Mouse (Mus musculus) ZHBTc4 (cell line): ENCODE measurements around the gene Patl2.

Source experiments
- DNase-seq: peaks from one replicate; pipeline ENCODE4 v3.0.0-alpha.2; 2011; ENCODE audit warnings: low read depth, low spot score

Patl2 gene

DNA sequence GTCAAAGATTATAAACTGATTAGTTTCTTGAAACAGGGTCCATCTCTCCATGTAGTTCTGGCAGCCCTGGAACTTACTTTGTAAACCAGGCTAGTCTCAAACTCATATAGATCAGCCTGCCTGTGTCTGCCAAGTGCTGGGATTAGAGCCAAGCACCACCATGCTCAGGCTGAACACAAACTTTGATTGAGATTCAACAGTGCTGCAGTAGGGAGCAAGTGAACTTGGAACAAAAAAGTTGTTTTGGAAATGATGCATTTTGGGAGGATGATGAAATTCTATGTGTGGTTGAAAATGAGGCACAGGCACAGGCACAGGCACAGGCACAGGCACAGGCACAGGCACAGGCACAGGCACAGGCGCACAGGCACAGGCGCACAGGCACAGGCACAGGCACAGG is 13.8 kb downstream of the Patl2 start:
- DNase-seq = no peak

DNA sequence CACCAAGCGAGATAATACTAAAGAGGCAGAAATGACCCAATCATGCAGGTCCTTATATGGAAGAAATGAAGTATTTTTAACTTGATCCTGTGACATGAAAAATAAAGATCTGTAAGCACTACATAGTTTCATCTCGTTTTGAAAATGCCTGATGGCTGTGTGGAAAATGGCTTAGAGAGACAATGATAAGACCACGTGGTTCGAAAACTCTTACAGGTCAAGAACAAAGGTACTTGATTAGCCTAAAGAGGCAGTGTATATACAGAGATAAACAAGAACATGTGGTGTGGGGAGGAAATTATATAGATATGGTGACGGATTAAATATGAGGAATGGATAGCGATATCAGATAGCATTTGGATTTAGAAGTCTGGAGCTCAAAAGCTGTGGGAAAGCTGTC is 14.7 kb downstream of the Patl2 start:
- no peak for DNase-seq

DNA sequence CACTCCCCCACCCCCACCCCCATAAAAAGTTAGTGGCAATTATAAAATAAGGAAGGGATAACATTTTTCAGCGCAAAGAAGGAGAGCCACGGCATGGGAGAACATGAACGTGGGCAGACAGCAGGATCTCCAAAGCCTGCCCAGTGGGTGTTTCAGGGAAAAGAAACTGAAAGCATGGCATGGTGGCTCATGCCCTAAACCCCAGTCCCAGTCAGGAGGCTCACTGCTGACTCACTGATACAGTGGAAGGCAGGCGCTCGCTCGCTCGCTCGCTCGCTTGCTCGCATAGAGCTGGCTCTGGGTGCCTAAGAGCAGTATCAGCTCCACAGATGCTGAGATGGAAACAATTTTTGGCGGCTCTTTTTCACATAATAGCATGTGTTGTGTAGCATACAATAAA is 21.7 kb downstream of the Patl2 start:
- DNase-seq = no peak

DNA sequence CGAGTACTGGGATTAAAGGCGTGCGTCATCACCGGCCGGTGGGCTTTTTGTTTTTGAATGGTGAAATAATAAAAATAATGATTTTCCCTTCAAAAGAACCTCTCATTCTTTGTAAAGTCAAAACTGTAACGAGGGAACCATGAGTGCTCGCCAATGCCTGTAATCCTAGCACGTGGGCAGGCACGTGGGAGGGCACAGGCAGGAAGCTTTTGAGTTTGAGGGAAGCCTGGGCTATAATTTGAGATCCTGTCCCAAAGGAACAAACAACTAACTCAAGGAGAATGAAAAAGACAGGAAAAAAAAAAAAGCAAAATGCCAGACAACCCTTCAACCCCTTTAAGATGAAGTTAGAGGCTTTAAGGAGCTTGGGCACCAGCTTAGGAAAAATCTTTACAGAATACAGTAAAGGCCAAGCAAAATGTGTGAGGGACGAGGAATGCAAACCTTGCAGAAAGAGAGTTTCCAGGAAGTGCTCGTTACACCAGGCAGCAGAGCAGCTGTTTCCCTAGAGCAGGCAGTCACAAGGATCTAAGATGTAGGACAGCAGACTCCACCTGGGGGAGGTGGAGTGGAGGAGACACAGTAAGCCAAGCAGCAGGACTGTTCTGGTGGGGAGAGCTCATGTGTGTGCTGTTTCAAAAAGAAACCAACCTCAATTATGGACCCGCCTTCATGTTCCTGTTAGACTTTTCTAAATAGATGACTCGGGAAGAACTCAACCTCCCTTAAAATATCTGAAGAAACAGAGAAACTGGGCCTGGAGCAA is 22.4 kb downstream of the Patl2 start:
- peak; percentile 34 for DNase-seq

DNA sequence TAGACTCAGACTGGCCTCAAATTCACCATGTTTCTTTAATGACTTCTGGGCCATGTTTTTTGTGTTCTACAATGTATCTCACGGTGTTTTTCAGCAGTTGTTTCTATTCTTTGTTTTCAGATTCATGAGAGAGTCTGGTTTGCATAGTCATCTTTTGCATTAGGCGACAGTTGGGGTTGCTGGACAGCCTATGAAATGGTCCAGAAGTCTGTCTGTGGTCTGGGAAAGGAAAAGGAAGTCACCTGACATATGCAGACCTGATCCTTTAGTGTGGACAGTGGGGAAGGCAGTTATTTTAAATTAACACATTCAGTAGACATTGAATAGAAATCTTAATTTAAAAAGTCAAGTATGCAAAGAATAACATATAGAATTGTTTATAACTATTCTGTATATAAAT is 23.5 kb downstream of the Patl2 start:
- no peak for DNase-seq

DNA sequence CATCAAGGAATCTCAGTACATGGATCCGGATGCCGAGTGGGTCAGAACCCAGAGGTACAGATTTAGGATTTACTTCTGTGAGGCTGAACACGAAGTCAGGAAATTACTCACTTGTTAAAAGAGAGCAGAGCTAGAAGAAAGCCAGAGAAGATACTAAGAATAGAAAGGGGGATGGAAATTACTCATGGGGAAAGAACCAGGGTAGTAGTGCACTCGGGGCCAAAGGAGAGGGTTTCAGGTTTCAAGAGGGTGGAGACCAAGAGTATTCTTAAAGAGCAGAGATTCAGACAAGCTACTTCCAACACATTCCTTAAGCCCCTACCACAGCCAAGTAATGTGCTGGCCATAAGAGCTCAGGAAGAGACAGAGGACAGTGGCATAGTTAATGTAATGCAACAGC is 24.4 kb downstream of the Patl2 start:
- peak; percentile 49 for DNase-seq

DNA sequence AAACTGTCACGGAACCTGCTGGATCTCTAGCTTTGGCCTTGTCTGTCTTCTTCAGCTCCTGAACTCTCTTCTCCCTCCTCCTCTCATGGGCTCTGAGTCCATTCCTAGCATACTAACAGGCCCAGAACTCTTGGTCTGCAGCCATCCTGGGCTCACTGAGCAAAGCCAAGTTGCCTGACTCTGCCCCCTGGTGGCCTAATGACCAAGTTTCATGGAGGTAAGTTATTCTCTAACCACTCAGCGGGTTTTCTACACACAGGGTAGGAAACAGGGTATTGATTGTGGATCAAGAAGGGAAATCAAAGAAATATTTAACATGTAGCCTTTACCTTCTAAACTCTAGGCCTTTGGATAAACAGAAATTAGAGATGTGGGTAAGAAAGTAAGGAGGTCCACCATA is 25.3 kb downstream of the Patl2 start, which contains the start of gene Trim69:
Trim69 (plus strand) TSS at position 21 of the 400 bp plus-strand sequence.
- DNase-seq = peak; percentile 87

DNA sequence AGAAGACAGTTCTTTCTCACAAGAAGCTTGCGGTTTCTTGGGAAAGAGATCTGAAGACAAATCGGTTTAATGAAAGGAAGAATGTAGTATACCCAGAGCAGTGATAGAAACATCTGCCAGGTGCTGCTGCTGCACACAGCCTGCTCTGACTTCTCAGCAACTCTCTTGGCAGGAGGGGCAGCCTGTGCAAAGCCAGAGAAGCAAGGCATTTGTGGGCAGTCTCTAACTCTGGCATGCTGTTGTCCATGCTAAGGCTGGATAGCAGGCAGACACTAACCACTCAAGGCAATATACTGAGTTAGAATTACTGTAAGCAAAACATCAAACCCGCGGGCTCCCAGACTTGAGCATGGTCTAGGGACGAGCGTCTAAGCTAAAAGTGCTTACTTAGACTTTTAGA is 26.3 kb downstream of the Patl2 start:
- no peak for DNase-seq

DNA sequence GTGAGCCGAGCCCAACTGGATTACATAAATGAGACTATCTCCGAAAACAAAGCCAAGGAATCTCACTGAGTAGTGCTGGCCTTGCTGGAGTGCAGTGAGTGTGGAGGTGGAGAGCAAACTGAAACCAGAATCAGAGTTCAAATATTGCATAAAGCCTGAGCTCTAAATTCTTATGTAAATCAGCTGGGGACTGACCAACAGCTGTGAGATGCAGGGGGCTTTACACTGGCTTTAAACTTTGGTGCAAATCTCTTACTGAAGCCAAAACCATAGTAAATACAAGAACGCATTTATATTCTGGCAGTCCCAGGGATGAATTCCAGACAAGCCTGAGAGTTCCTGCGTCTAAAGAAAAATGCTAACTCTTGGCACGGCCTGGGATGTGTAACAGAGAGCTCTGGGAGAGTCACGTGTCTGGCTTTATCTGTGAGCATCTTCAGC is 27.6 kb downstream of the Patl2 start:
- no peak for DNase-seq

DNA sequence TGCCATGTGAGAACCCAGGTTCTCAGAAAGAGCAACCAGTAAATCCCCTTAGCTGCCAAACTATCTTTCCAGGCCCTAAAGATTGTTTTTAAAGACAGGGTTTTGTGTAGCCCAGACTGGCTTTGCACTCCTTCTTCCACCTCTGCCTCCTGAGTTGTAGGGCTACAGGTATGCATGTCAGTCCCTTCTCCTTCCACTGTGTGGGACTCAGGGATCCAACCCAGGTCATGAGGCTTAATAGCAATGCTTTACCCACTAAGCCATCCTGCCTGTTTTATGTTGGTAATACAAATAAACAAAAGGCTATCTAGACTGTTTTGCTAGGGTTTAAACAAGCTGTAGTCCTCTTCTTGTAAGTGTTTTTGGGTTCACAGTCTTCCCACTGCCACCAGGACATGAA is 28.4 kb downstream of the Patl2 start:
- no peak for DNase-seq

DNA sequence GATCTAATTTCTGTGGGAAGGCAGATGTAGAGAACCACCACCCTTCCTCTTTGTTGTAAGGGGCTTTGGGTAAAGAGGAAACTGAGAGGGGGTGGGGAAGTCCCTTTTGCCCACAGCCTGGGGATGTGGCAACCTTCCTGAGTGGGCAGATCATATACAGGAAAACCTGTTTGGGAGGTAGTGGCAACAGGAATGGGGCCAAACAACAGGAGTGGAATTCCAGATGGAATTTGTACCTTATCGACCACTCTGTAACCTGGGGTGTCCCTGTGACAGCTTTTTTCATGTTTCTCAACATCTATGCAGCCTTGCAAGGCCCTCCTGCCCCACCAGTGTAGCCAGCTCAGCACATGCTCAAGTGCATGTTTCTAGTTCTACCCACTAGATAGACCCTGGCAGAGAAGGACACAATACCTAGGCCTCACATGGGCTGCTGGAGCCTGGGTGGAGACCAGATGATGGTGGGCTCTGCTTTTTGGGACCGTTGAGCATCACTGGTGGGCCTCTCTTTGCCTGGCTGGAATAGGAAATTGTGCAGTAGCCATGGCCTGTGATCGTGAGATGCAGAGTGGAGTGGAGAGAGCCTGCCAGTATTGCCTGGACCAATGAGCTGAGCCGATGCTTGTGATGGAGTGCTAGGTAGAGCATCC is 29.8 kb downstream of the Patl2 start:
- DNase-seq = peak; percentile 36

DNA sequence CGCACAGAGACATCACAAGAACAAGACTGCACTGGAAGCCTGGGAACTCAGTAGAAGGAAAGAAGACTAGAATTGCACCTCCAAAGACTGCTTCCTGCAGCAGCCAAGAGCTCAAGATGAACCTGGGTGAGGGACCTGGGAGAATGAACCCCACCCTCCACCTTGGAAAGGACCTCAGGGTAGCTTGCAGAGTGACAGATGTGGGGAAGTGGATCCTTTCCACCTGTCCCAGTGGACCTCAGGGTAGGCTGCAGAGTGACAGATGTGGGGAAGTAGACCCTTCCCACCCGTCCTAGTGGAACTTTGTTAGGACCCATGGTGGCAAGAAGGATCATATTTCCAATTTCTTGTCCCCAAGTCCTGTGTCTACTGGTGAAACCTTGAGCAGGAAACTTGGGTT is 30.7 kb downstream of the Patl2 start:
- DNase-seq = no peak

DNA sequence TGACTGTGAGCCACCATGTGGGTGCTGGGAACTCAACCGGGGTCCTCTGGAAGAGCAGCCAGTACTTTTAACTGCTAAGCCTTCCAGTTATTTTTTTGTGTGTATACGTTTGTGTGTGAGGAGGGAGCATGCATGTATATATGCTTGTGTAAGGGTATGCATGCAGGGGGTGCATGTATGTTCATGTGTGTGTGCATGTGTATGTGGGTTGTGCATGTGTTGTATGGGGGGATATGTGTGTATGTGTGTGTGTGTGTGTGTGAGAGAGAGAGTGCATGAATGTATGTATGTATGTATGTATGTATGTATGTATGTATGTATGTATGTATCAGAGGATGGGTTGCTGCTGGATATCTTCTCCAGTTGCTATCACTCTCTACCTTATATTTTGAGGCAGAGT is 31.5 kb downstream of the Patl2 start:
- DNase-seq = no peak

DNA sequence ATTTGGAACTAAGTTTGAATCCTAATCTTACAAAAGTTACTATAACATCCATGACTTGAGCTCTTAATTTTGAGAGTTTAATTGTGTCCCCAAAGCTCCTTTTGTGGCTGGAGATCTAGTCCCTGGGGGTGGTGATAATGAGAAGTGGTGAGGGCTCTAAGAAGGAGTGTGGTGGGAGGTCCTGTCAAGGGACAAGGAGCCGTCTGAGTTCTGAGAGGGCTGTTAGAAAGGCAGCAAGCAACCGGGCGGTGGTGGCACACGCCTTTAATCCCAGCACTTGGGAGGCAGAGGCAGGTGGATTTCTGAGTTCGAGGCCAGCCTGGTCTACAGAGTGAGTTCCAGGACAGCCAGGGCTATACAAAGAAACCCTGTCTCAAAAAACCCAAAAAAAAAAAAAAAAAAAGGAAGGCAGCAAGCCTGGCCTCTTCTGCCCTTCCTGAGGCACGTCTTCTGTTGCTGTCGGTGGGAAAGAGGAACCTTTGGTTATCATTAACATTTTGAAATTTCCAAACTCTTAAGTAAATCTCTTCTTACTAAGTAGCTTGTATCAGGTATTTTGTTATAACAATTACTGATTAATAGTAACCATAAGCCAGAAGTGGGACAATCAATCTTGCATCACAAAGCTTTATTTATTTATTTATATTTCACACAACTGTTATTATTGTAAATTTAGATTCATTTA is 32.2 kb downstream of the Patl2 start:
- no peak for DNase-seq

DNA sequence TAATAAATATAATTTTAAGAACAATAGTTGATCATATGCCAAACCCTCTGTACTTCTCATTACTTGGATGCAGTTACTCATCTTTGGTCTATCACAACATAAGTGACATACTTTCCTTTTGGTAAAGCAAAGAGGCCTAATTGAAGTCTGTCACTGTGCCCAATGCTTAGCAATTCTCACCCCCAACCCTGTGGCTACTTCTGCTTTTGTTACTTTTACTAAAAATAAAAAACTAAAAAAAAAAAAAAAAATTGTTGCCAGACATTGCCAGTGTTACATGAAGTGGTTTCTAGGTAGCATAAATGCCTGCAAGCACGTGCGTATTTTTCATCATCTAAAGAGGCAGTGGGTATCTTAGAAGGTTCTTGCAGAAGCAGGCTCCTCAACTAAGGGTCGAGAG is 33.1 kb downstream of the Patl2 start:
- DNase-seq = no peak

DNA sequence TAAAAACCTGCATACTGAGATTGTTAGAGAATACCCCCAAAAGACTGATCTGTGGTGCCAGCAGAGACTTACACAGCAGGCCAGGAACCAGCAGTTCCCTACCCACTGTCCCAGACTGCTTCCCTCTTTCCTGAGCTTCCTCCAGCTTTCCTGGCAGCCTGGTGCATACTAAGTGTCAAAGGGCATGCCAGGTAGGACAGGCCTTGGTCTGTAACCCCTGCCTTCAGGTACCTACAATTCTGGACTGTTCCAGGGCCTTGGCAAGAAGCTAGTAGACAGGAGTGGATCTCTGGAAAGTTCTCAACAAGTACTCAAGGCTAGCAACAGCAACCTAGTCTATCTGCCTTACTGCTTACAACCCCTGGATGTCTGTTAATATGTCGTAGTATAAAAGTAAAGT is 34.8 kb downstream of the Patl2 start:
- no peak for DNase-seq

DNA sequence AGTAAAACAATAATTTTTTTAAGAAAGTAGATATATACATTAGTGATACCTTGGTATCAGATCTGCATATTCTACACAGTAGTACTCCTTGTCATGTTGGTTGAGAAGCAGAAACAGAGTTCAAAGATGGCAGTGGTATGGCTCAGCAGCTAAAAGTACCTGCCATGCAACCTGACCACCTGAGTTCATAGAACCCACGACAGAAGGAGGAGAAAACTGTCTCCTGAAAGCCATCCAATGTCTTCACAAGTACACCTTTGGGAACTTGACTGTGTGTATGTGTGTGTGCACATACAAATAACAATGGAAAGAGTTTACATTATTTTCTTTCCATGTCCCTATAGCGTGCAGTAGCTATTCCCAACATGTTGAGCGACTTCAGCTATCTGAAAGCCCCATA is 36.3 kb downstream of the Patl2 start:
- DNase-seq = no peak

DNA sequence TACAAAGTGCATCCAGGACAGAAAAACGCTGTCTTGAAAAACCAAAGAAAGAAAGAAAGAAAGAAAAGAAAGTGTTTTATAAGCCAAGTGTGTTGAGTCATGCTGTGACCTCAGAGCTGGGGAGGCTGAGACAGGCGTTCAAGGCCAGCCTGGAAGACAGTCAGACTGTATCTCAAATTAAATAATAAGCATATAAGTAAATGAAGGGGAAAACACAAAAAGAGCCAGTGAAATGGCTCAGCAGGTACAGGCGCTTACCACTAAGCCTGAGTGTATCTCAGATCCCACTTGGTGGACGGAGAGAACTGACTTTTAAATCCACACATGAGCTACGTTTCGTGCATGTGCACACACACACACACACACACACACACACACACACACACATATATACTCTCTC is 36.7 kb downstream of the Patl2 start:
- no peak for DNase-seq

DNA sequence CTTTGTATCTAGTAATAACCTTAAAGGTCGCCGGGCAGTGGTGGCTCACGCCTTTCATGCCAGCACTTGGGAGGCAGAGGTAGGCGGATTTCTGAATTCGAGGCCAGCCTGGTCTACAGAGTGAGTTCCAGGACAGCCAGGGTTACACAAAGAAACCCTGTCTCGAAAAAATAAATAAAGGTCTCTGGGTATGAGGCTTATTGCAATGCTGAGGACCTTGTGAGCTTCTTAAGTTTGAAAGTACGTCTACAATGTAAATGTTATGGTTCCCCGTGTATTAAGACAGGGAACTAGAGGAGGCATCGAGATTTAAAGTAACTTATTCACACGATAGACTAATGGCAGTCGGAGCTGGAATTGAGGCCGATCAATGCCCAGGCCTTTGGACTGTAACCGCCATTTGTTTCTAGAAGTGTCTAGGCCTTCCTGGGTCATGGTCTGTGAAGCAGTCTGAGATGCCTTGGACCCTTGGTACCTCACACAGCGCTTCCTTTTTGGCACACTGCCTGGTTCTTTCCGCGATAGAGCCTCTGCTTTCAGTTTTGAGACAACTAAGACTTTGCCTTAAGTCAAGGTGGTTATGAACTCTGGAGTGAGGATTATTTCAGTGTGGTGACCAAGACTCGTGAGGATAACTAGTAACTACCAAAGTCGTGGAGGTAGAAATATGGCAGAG is 37.6 kb downstream of the Patl2 start:
- DNase-seq = no peak

DNA sequence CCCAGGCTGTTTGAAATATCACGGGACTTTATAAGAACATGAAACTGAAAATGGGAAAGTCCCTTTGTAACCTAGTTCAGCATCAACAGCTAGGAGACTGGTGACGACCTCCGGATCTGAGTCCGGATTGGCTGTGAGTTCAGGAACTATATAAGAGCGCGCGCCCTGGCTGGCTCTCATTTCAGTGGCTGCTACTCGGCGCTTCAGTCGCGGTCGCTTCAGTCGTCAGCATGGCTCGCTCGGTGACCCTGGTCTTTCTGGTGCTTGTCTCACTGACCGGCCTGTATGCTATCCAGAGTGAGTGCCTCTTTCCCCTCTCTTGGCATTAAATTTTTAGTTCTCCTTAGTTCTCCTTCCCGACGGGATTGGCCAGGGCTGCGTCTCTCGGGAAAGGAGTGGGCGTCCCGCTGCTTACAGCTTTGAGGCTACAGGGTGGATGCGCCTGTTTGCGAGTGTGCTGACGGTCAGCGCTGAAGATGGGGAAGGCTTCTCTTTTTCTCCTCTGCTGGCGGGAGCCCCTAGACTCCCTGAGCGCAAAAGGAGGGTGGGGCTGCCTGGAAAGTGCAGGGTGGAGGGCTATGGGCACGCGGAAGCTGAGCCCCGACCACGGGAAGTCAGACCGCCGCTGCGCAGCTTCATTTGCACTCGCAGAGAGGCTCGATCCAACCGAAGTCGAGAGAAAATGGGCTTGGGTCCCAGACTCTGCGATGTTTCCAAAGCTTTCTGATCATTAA is 38.3 kb downstream of the Patl2 start, which contains the start of gene B2m:
B2m (plus strand) TSS at position 179 of the 734 bp plus-strand sequence.
- peak; percentile 91 for DNase-seq

DNA sequence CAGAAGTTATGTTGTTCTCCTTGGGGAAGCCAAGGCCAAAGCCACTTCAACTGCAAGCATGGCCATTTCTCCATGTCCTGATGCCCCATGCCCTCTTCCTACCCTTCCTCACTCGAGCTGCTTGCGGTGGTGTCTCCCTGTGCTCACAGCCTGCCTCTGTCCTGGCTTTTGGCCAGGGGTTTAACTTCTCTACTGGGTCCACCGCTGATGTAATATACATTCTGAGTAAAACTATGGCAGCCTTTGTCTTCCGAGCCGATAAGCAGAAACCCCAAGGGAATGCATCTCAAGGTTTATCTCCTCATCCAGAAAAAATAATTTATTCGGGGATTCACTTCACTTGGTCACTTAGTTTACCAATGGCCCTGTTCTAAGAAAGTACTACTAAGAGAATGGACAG is 39.3 kb downstream of the Patl2 start:
- no peak for DNase-seq
